Mouse (Mus musculus): ENCODE measurements around the gene Chst15.

Chst15 gene

GRCm38 (mm10) chr7:132304424-132305085 is 12.5 kb downstream of the Chst15 start:
- intact Hi-C loops (cut with DNase I), result no loop called here

- intact Hi-C loops (cut with DNase I), result no loop called here
Measured at GRCm38 (mm10) chr7:132303988-132304387, 13.0 kb downstream of the Chst15 start.

- intact Hi-C loops (cut with DNase I), result no loop called here
Measured at GRCm38 (mm10) chr7:132302508-132303241, 14.4 kb downstream of the Chst15 start.

- intact Hi-C loops (cut with DNase I), result no loop called here
Measured at GRCm38 (mm10) chr7:132299661-132300210, 17.3 kb downstream of the Chst15 start.

- intact Hi-C loops (cut with DNase I), result no loop called here
Measured at GRCm38 (mm10) chr7:132298412-132298990, 18.5 kb downstream of the Chst15 start.

GRCm38 (mm10) chr7:132296661-132297443 is 20.2 kb downstream of the Chst15 start:
- intact Hi-C loops (cut with DNase I), result no loop called here

GRCm38 (mm10) chr7:132296132-132296531 is 20.9 kb downstream of the Chst15 start:
- intact Hi-C loops (cut with DNase I), result no loop called here

- intact Hi-C loops (cut with DNase I), result no loop called here
Measured at GRCm38 (mm10) chr7:132287340-132287664, 29.7 kb downstream of the Chst15 start.

- intact Hi-C loops (cut with DNase I), result no loop called here
Measured at GRCm38 (mm10) chr7:132286630-132287339, 30.2 kb downstream of the Chst15 start.

- intact Hi-C loops (cut with DNase I), result no loop called here
Measured at GRCm38 (mm10) chr7:132284795-132285194, 32.2 kb downstream of the Chst15 start.

GRCm38 (mm10) chr7:132284048-132284737 is 32.8 kb downstream of the Chst15 start:
- intact Hi-C loops (cut with DNase I), result no loop called here

GRCm38 (mm10) chr7:132282576-132282975 is 34.5 kb downstream of the Chst15 start:
- intact Hi-C loops (cut with DNase I), result no loop called here

- intact Hi-C loops (cut with DNase I), result no loop called here
Measured at GRCm38 (mm10) chr7:132282161-132282560, 34.9 kb downstream of the Chst15 start.

- intact Hi-C loops (cut with DNase I), result no loop called here
Measured at GRCm38 (mm10) chr7:132281753-132282152, 35.3 kb downstream of the Chst15 start.

- intact Hi-C loops (cut with DNase I), result no loop called here
Measured at GRCm38 (mm10) chr7:132278658-132279057, 38.4 kb downstream of the Chst15 start.

- intact Hi-C loops (cut with DNase I), result no loop called here
Measured at GRCm38 (mm10) chr7:132276287-132276686, 40.7 kb downstream of the Chst15 start.

- intact Hi-C loops (cut with DNase I), result no loop called here
Measured at GRCm38 (mm10) chr7:132273741-132274513, 43.1 kb downstream of the Chst15 start.

GRCm38 (mm10) chr7:132272984-132273383 is 44.0 kb downstream of the Chst15 start:
- intact Hi-C loops (cut with DNase I), result no loop called here

- intact Hi-C loops (cut with DNase I), result no loop called here
Measured at GRCm38 (mm10) chr7:132270364-132270763, 46.7 kb downstream of the Chst15 start.

Data from adrenal gland (tissue).